Mouse (Mus musculus): ENCODE measurements around the gene Igdcc3. TPM values are rescaled to one million over a fixed set of nuclear protein-coding genes. Genes with fewer than 3 reads are reported as not detected.

Igdcc3 gene
- polyA plus RNA-seq, 1 experiment = not detected

DNA sequence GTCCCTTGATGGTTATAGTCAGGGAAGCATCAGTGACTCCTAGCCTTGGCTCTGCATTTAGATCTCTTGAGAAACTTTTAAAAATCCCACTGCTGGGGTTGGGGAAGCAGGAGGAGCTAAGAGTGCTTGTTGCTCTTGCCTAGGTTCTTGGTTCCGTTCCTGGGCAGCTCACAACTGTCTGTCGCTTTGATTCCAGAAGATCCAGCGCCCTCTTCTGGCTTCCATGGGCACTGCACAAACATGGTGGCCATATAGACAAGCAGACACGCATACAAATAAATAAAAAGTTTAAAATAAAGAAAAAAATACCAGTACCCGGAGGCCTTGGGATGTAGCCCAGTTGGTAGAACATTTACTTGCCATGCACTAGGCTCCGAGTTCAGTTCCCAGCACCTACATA is 89.3 kb downstream of the Igdcc3 start:
- no peak for DNase-seq (ENCODE audit: low read depth, low spot score)
- WGBS = 83% methylated on average over 6 of the region's 6 CpGs

GRCm38 (mm10) chr9:65231284-65231683 is 90.3 kb downstream of the Igdcc3 start:
- WGBS = 89% methylated on average over 8 of the region's 8 CpGs
- no peak for DNase-seq (ENCODE audit: low read depth, low spot score)

- DNase-seq (ENCODE audit: low read depth, low spot score) = no peak
- 89% methylated on average over 9 of the region's 9 CpGs for WGBS
Measured at GRCm38 (mm10) chr9:65233243-65233985, 92.4 kb downstream of the Igdcc3 start.

DNA sequence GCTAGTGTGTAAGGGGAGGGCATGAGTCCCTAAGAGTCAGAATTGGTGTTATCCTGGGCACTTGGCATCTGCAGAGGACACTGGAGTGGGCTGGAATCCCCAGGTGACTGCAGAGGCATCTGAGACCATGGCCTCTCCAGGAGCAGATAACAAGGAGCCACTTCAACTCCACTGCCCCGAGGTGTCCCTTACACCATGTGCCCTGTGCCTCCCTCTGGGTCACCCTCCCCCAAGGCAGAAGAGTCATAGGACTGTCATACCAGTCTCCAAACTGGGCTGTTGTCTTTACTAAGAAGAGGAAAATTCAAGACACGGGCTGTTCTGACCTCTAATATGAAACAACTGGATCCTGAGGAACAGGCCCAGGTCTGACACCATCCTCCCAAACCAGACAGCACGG is 93.7 kb downstream of the Igdcc3 start:
- DNase-seq (ENCODE audit: low read depth, low spot score) = no peak
- WGBS = 83% methylated on average over 3 of the region's 3 CpGs

Other genes with a start within 250 kb of the Igdcc3 start
- gene Slc24a1, start 189.6 kb upstream of the Igdcc3 start, polyA plus RNA-seq (2012; rRNA removed) = not detected in 2 replicates
- gene Ints14, start 180.3 kb upstream of the Igdcc3 start, polyA plus RNA-seq (2012; rRNA removed) = 13.5 and 15.6 TPM in 2 replicates
- 28.1 and 32.4 TPM in 2 replicates for gene Hacd3, start 119.5 kb upstream of the Igdcc3 start, polyA plus RNA-seq (2012; rRNA removed)
- 30.0 and 41.0 TPM in 2 replicates for gene Dpp8, start 108.8 kb upstream of the Igdcc3 start, polyA plus RNA-seq (2012; rRNA removed)
- gene Igdcc4, start 39.7 kb upstream of the Igdcc3 start, polyA plus RNA-seq (2012; rRNA removed) = 1.5 and 1.9 TPM in 2 replicates
- 7.6 and 10.4 TPM in 2 replicates for gene Parp16, start 54.2 kb downstream of the Igdcc3 start, polyA plus RNA-seq (2012; rRNA removed)
- 5.1 and 5.5 TPM in 2 replicates for gene Cilp, start 124.0 kb downstream of the Igdcc3 start, polyA plus RNA-seq (2012; rRNA removed)
- 6.4 and 8.5 TPM in 2 replicates for gene Clpx, start 153.1 kb downstream of the Igdcc3 start, polyA plus RNA-seq (2012; rRNA removed)
- gene Pdcd7, start 204.9 kb downstream of the Igdcc3 start, polyA plus RNA-seq (2012; rRNA removed) = 7.3 and 8.1 TPM in 2 replicates
- 0.16 and 0.26 TPM in 2 replicates for gene Ubap1l, start 219.9 kb downstream of the Igdcc3 start, polyA plus RNA-seq (2012; rRNA removed)